In the genomic region with DNA sequence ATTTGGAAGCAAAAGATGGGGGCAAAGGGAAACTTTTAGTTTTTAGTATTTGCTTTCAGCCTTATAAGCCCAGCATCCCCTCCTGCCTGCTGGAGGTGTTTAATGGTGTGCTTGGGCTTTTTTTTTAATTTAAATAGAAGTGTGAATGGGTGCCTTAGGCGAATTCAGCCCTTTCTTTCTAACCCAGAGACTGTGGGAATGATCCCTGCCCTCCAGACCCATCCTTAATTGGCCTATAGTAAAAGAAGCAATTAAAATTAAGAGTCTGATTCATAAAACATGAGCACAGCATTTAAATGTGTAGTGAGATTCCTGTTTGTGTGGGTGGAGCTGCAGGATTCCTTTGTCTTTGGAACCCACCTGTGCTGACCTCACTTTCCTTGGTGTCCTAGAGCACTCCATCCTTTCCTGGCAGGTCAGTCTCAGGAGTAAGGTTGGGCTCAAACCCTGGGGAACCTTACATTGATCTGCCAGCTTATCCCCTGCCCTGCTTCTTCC, we compare ENCODE assay signal across 24 mouse cellular contexts.
A peak's percentile ranks its signal among the peaks of the same experiment; 100 is the strongest.
DNase-seq lines count a peak whose midpoint lies in the region; ATAC-seq lines count a peak whose summit lies in the region.
"Had no signal": no experiment of that assay in that cellular context is flagged by ENCODE, and none has a peak within 500 bp of the region (broad histone marks: within the 10 kb centered on the region; RNA-seq: fewer than 3 reads in every experiment).

No protein-coding gene starts in this region.

- H3K4me2 ChIP-seq in forebrain, embryonic 11.5 days (ENCODE audit: low read depth, low read length, severe bottlenecking), result no peak overlapping the region
- no peak overlapping the region for H3K4me2 ChIP-seq in forebrain, embryonic 12.5 days
- no peak overlapping the region for H3K4me2 ChIP-seq in forebrain, embryonic 14.5 days (ENCODE audit: low read length)
- no peak overlapping the region for H3K4me2 ChIP-seq in limb, embryonic 12.5 days
- H3K4me2 ChIP-seq: embryonic facial prominence, embryonic 15.5 days; heart, embryonic 13.5 days; hindbrain, embryonic 14.5 days; liver, embryonic 15.5 days; lung, embryonic 15.5 days had no signal

- H3K27me3 ChIP-seq in forebrain, embryonic 11.5 days (ENCODE audit: control insufficient read depth, insufficient read depth, low read length), result no peaks in the 10 kb centered on the region
- no peaks in the 10 kb centered on the region for H3K27me3 ChIP-seq in forebrain, embryonic 12.5 days
- H3K27me3 ChIP-seq in forebrain, embryonic 14.5 days (replicated peaks; ENCODE audit: control insufficient read depth, insufficient read depth, low read length), result no peaks in the 10 kb centered on the region
- H3K27me3 ChIP-seq in limb, embryonic 12.5 days, result no peaks in the 10 kb centered on the region; the same call in 1 of the 2 replicates
- H3K27me3 ChIP-seq: embryonic facial prominence, embryonic 15.5 days; heart, embryonic 13.5 days; liver, embryonic 15.5 days; lung, embryonic 15.5 days had no signal

- H3K9ac ChIP-seq in forebrain, embryonic 11.5 days (ENCODE audit: low read length), result no peak overlapping the region
- no peak overlapping the region for H3K9ac ChIP-seq in forebrain, embryonic 12.5 days
- no peak overlapping the region for H3K9ac ChIP-seq in forebrain, embryonic 14.5 days (ENCODE audit: low read length)
- H3K9ac ChIP-seq in limb, embryonic 12.5 days (replicated peaks), result no peak overlapping the region
- H3K9ac ChIP-seq: embryonic facial prominence, embryonic 15.5 days; heart, embryonic 13.5 days; hindbrain, embryonic 14.5 days; liver, embryonic 15.5 days; lung, embryonic 15.5 days had no signal

- WGBS in forebrain, embryonic 11.5 days, result 13% methylated on average over 1 of the region's 1 CpGs
- 10% methylated on average over 1 of the region's 1 CpGs for WGBS in forebrain, embryonic 12.5 days
- 3% methylated on average over 1 of the region's 1 CpGs for WGBS in forebrain, embryonic 14.5 days
- WGBS in limb, embryonic 12.5 days, result 25% methylated on average over 1 of the region's 1 CpGs

- ATAC-seq in forebrain, embryonic 11.5 days (replicated peaks; ENCODE audit: low FRiP score), result peak; percentile 60; the same call in 1 of the 2 replicates
- ATAC-seq in forebrain, embryonic 12.5 days (ENCODE audit: low FRiP score), result no peak
- ATAC-seq in forebrain, embryonic 14.5 days, result no peak
- peak; percentile 21; the same call in 1 of the 2 replicates for ATAC-seq in limb, embryonic 12.5 days (ENCODE audit: insufficient number of reproducible peaks, insufficient read depth, low FRiP score, low TSS enrichment, low read depth)
- ATAC-seq: midbrain, embryonic 16.5 days had no signal

- DNase-seq in forebrain, embryonic 11.5 days (ENCODE audit: low spot score), result no peak
- peak; percentile 23 for DNase-seq in R1 (ENCODE audit: low read depth, low spot score)
- DNase-seq in forebrain, embryonic 14.5 days (ENCODE audit: low spot score), result peak; percentile 45
- no peak for DNase-seq in kidney, adult 11 months
- DNase-seq in urinary bladder, postnatal 36 days (ENCODE audit: low spot score in 2 of 2), result no peak
- DNase-seq: adrenal gland, postnatal 25 days; cerebellum, adult 2 months; cerebellum, postnatal 25 days; heart, postnatal 10 days; kidney, adult 8-10 months; kidney, postnatal 10 days; layer of hippocampus, adult 9-11 months; right cerebral cortex, postnatal 25 days; thymus, postnatal 14 days had no signal

- H3K36me3 ChIP-seq in forebrain, embryonic 11.5 days (ENCODE audit: control insufficient read depth, insufficient read depth, low read length), result no peaks in the 10 kb centered on the region
- H3K36me3 ChIP-seq in forebrain, embryonic 12.5 days (replicated peaks), result no peaks in the 10 kb centered on the region
- no peaks in the 10 kb centered on the region for H3K36me3 ChIP-seq in forebrain, embryonic 14.5 days (ENCODE audit: control insufficient read depth, insufficient read depth, low read length)
- H3K36me3 ChIP-seq in limb, embryonic 12.5 days, result no peaks in the 10 kb centered on the region
- H3K36me3 ChIP-seq: embryonic facial prominence, embryonic 10.5 days; embryonic facial prominence, embryonic 15.5 days; heart, embryonic 13.5 days; liver, embryonic 15.5 days; lung, embryonic 15.5 days; midbrain, embryonic 10.5 days had no signal

- H3K4me3 ChIP-seq in forebrain, embryonic 11.5 days (ENCODE audit: low read depth, low read length), result no peak overlapping the region
- no peak overlapping the region for H3K4me3 ChIP-seq in forebrain, embryonic 12.5 days (replicated peaks)
- H3K4me3 ChIP-seq in forebrain, embryonic 14.5 days (ENCODE audit: low read depth, low read length), result no peak overlapping the region
- H3K4me3 ChIP-seq in limb, embryonic 12.5 days (replicated peaks), result no peak overlapping the region
- H3K4me3 ChIP-seq: embryonic facial prominence, embryonic 10.5 days; embryonic facial prominence, embryonic 15.5 days; heart, embryonic 13.5 days; liver, embryonic 15.5 days; lung, embryonic 15.5 days; midbrain, embryonic 10.5 days had no signal

- peak overlapping the region; percentile 18; the same call in 1 of the 2 replicates for H3K27ac ChIP-seq in forebrain, embryonic 11.5 days (ENCODE audit: low read depth, low read length)
- no peak overlapping the region for H3K27ac ChIP-seq in forebrain, embryonic 12.5 days
- H3K27ac ChIP-seq in forebrain, embryonic 14.5 days (ENCODE audit: low read depth, low read length), result peak overlapping the region; percentile 39; the same call in 1 of the 2 replicates
- H3K27ac ChIP-seq in limb, embryonic 12.5 days, result no peak overlapping the region; the same call in 1 of the 2 replicates
- H3K27ac ChIP-seq: embryonic facial prominence, embryonic 10.5 days; embryonic facial prominence, embryonic 15.5 days; heart, embryonic 13.5 days; hindbrain, embryonic 14.5 days; liver, embryonic 15.5 days; lung, embryonic 15.5 days; midbrain, embryonic 10.5 days had no signal

- no peaks in the 10 kb centered on the region for H3K9me3 ChIP-seq in forebrain, embryonic 11.5 days (ENCODE audit: control insufficient read depth, low read length)
- no peaks in the 10 kb centered on the region for H3K9me3 ChIP-seq in forebrain, embryonic 12.5 days
- H3K9me3 ChIP-seq in forebrain, embryonic 14.5 days (replicated peaks; ENCODE audit: control insufficient read depth, low read length), result no peaks in the 10 kb centered on the region
- H3K9me3 ChIP-seq in limb, embryonic 12.5 days, result no peaks in the 10 kb centered on the region
- H3K9me3 ChIP-seq: embryonic facial prominence, embryonic 10.5 days; embryonic facial prominence, embryonic 15.5 days; heart, embryonic 13.5 days; liver, embryonic 15.5 days; lung, embryonic 15.5 days; midbrain, embryonic 10.5 days had no signal

- H3K4me1 ChIP-seq in forebrain, embryonic 11.5 days (replicated peaks; ENCODE audit: control insufficient read depth, insufficient read depth, low read length), result peaks cover 9% of the 10 kb centered on the region
- H3K4me1 ChIP-seq in forebrain, embryonic 12.5 days, result peaks cover 14% of the 10 kb centered on the region
- peaks cover 10% of the 10 kb centered on the region for H3K4me1 ChIP-seq in forebrain, embryonic 14.5 days (ENCODE audit: control insufficient read depth, insufficient read depth, low read length)
- peaks cover 36% of the 10 kb centered on the region for H3K4me1 ChIP-seq in limb, embryonic 12.5 days (replicated peaks)
- H3K4me1 ChIP-seq: embryonic facial prominence, embryonic 15.5 days; heart, embryonic 13.5 days; liver, embryonic 15.5 days; lung, embryonic 15.5 days had no signal

Comparison
In these comparisons a context has a peak if more than half of its experiments do, and no peak if none do; other contexts are left out.
1. ATAC-seq: peak in forebrain, embryonic 11.5 days (single experiment) and limb, embryonic 12.5 days (single experiment); none in forebrain, embryonic 12.5 days (single experiment) and forebrain, embryonic 14.5 days (single experiment).
2. DNase-seq: peak in R1 (single experiment) and forebrain, embryonic 14.5 days (single experiment); none in forebrain, embryonic 11.5 days (single experiment), kidney, adult 11 months (single experiment) and urinary bladder, postnatal 36 days (0 of 2).
3. H3K27ac ChIP-seq: peak in forebrain, embryonic 11.5 days (single experiment) and forebrain, embryonic 14.5 days (single experiment); none in forebrain, embryonic 12.5 days (single experiment) and limb, embryonic 12.5 days (single experiment).